Mouse (Mus musculus): ENCODE data around the gene Fev. TPM values are rescaled to one million over a fixed set of nuclear protein-coding genes. Genes with fewer than 3 reads are reported as not detected.

Gene Fev
- total and polyA plus RNA-seq, 2 experiments from 2014 or later, result 1.8 to 3.4 TPM

DNA sequence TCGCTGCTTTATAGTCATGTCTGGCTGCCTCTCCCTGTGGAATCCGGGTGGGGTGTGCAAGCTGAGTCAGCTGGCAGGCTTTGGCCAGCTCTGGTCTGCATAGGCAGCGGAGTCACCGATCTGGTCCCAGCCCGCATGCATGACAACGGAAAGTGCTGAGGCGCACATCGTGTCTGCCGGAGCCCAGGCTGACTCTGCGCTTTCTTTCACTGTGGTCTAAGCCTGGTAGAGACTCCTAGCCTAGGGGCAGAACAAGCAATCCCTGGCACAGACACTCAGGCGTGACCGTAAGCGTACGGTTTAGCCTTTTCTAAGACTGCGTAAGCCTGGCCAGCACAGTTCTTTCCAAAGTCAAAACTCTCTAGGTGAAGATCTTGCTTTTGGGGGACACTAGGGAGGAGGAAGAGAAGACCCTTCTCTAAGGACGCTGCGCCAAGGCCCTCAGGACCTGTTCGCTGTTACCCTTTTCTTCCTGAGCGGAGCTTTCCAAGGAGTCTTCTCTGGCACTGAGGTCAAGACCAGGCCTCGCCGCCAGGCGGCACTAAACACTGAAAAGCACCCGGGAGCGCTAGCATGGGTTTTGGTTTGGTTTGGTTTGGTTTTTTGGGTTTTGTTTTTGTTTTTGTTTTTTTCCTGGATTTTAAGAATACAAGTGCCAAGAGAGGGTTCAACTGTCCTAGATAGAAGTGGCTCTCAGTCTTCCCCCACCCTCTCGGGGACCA lies 8.1 kb upstream of the Fev start, which contains the start of gene Cryba2:
Cryba2 (minus strand) TSS at position 10 of the 722 bp plus-strand sequence.
- peaks cover 6% of the 10 kb centered on the region; the same call in 1 of the 2 replicates for H3K4me1 ChIP-seq (ENCODE audit: insufficient read depth, low read length)
- TF ChIP-seq CTCF (IDR thresholded peaks at IDR 0.05), result peak; percentile 85
- DNase-seq (ENCODE audit: low spot score), result peak; percentile 65
- 2% methylated on average over 25 of the region's 25 CpGs for WGBS
- H3K27ac ChIP-seq (ENCODE audit: low read depth, low read length), result no peak within 1 kb of the TSS
- H3K9me3 ChIP-seq (ENCODE audit: low read length), result no peaks in the 10 kb centered on the region
- peaks cover 66% of the 10 kb centered on the region for H3K27me3 ChIP-seq (ENCODE audit: insufficient read depth, low read length)
- no peak within 1 kb of the TSS for H3K9ac ChIP-seq (replicated peaks; ENCODE audit: low read length, poor library complexity, severe bottlenecking)
- H3K36me3 ChIP-seq (ENCODE audit: insufficient read depth, low read length), result no peaks in the 10 kb centered on the region
- peak within 1 kb of the TSS; percentile 29 for H3K4me3 ChIP-seq (ENCODE audit: low read depth, low read length)
- 0 out of 2 replicates have a peak, but pooled peaks have one; percentile 19 for ATAC-seq (ENCODE audit: low FRiP score)
- H3K4me2 ChIP-seq (ENCODE audit: low read depth, low read length, poor library complexity, severe bottlenecking), result peak within 1 kb of the TSS; percentile 44

DNA sequence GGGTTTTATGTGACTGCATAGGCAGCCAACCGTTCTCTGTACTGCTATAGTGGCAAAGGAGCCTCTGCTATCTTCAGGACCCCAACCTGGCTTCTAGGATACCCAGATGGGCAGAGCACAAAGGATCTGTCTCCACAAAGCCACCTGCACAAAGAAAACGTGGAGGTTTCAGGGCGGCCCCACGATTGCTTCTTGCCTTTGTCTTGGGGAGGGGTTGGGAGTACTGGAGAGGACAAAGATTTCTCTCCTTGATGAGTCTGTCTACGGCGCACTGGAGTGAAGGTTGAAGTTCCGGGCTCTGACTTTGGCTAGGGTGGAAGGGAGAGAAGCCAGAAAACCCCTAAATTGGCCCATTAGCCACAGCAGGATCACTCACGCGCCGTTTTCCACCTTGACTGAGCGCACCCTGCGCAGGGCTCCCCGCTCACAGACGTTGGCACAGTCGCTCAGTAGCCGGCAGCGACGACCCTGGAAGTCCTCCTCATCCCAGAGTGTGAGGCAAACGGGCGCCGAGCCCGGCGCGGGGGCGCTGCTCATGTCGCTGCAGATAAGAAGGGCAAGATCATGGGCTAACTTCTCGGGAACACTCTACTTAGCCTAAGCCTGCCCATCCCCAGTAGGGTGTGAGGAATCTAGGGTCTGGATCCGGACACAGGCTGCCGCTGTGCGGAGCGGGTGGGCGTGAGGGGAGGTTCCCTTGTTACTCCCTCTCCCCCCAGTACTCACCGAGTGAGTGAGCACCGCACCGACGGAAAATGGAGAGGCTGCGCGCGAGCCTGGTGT lies 7.3 kb upstream of the Fev start:
- no peaks in the 10 kb centered on the region for H3K36me3 ChIP-seq (ENCODE audit: insufficient read depth, low read length)
- H3K9me3 ChIP-seq (ENCODE audit: low read length), result no peaks in the 10 kb centered on the region
- ATAC-seq (ENCODE audit: low FRiP score) (0 out of 2 replicates have a peak, but pooled peaks have one; percentile 22), DNase-seq (ENCODE audit: low spot score) (no peak)
- H3K4me2 ChIP-seq (ENCODE audit: low read depth, low read length, poor library complexity, severe bottlenecking), result peak overlapping the region; percentile 44
- no peak overlapping the region for H3K27ac ChIP-seq (ENCODE audit: low read depth, low read length)
- no peak for TF ChIP-seq CTCF (IDR thresholded peaks at IDR 0.05)
- 2% methylated on average over 38 of the region's 39 CpGs for WGBS
- H3K4me3 ChIP-seq (ENCODE audit: low read depth, low read length), result peak overlapping the region; percentile 29
- H3K9ac ChIP-seq (replicated peaks; ENCODE audit: low read length, poor library complexity, severe bottlenecking), result no peak overlapping the region
- H3K4me1 ChIP-seq (ENCODE audit: insufficient read depth, low read length), result peaks cover 6% of the 10 kb centered on the region; the same call in 1 of the 2 replicates
- H3K27me3 ChIP-seq (ENCODE audit: insufficient read depth, low read length), result peaks cover 65% of the 10 kb centered on the region

DNA sequence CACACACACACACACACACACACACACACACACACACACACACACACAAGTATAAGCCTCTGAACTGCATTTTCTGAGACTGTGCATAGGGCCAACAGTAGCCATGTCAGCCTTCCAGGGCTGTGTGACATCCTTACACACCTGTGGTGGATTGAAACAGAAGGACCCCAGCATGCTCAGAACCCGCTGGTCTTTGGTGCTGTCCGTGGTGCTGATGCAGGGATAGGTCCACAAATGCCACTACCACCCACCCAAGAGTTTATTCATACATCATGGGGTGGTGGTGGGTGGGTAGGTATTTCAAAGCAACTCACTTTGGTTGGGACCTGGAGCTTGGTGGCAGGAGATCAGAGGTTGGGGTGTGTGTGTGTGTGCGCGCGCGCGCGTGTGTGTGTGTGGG lies 6.3 kb upstream of the Fev start:
- DNase-seq (ENCODE audit: low spot score) (no peak), ATAC-seq (ENCODE audit: low FRiP score) (no peak)
- Histone ChIP-seq H3K4me3 (ENCODE audit: low read depth, low read length) (no peak overlapping the region), H3K4me1 (ENCODE audit: insufficient read depth, low read length) (peaks cover 6% of the 10 kb centered on the region; the same call in 1 of the 2 replicates), H3K36me3 (ENCODE audit: insufficient read depth, low read length) (no peaks in the 10 kb centered on the region), H3K27ac (ENCODE audit: low read depth, low read length) (no peak overlapping the region), H3K9ac (replicated peaks; ENCODE audit: low read length, poor library complexity, severe bottlenecking) (no peak overlapping the region), H3K4me2 (ENCODE audit: low read depth, low read length, poor library complexity, severe bottlenecking) (no peak overlapping the region), H3K9me3 (ENCODE audit: low read length) (no peaks in the 10 kb centered on the region), H3K27me3 (ENCODE audit: insufficient read depth, low read length) (peaks cover 68% of the 10 kb centered on the region)
- 0% methylated on average over 3 of the region's 8 CpGs for WGBS
- no peak for TF ChIP-seq CTCF (IDR thresholded peaks at IDR 0.05)

DNA sequence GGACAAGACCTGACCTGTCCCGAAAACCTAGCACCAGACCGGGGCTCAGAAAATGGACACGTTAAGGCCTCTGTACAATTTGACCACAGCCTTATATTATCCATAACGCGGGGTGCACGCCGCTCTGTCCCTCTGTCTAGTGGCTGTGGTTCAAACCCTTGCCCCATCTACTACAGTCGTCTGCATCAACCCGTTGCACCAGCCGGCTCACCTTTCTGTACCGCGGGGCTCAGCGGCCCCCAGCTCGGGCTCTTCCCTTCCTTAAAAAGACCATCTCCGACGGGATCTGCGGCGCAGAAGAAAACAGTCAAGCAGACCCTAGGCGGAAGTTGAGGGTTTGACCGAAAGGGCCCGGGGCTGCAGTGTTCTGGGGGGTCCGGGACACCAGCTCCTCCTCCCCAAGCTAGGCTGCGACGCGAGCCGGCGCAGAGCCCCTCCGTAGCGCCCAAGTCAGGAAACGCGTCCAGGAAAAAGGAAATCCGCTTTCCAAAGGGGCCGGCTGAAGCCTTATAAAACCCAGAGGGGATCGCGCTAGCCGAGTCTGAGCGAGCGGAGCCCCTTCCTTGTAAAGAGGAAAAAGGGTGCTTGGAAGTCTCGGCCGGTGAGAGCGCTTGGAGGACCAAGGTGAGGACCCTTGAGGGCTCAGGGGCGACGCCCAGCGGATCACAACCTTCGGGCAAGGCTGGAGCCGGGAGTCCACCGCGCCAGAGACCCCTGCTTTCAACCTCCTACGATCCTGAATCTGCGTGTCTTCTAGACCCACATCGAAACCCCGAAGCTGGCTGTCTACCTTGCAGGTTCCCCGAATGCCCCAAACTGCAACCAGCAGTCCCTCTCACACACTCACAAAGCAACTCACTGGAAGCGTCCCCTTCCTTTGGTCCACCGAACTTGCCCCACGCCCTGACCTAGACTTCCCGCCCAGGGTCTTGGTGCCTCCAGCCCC lies 750 bp downstream of the Fev start:
- Histone ChIP-seq H3K4me3 (ENCODE audit: low read depth, low read length) (peak overlapping the region; percentile 26; the same call in 1 of the 2 replicates), H3K4me1 (ENCODE audit: insufficient read depth, low read length) (peaks cover 17% of the 10 kb centered on the region), H3K4me2 (ENCODE audit: low read depth, low read length, poor library complexity, severe bottlenecking) (peak overlapping the region; percentile 44), H3K9ac (replicated peaks; ENCODE audit: low read length, poor library complexity, severe bottlenecking) (no peak overlapping the region), H3K27ac (ENCODE audit: low read depth, low read length) (no peak overlapping the region), H3K27me3 (ENCODE audit: insufficient read depth, low read length) (peaks cover 62% of the 10 kb centered on the region), H3K9me3 (ENCODE audit: low read length) (no peaks in the 10 kb centered on the region), H3K36me3 (ENCODE audit: insufficient read depth, low read length) (no peaks in the 10 kb centered on the region)
- TF ChIP-seq CTCF (IDR thresholded peaks at IDR 0.05), result no peak
- DNase-seq (ENCODE audit: low spot score), result no peak
- no peak for ATAC-seq (ENCODE audit: low FRiP score)
- WGBS, result 2% methylated on average over 55 of the region's 57 CpGs

DNA sequence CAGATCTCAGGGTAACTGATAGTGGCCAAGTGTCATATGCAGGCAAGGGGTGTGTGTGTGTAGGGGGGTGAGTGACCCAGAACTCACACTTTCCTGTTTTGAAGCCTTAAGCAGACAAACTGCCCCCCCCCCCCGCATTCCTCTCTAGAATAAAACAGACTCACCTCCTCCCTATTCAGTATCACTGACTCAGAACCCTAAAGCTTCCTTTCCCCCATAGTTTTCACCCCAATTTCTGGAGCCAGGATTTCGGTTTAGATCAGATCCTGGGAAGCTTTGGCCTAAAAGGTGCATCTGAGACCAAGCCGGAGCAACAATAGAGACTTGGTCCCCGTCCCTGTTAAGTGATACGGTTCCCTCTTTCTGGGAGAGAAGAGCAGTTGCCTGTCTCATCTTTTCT lies 1.8 kb downstream of the Fev start:
- 4% methylated on average over 5 of the region's 5 CpGs for WGBS
- H3K4me3 ChIP-seq (ENCODE audit: low read depth, low read length), result no peak overlapping the region
- H3K9me3 ChIP-seq (ENCODE audit: low read length), result no peaks in the 10 kb centered on the region
- ATAC-seq (ENCODE audit: low FRiP score) (no peak), DNase-seq (ENCODE audit: low spot score) (no peak)
- H3K4me2 ChIP-seq (ENCODE audit: low read depth, low read length, poor library complexity, severe bottlenecking), result no peak overlapping the region
- no peaks in the 10 kb centered on the region for H3K36me3 ChIP-seq (ENCODE audit: insufficient read depth, low read length)
- H3K27ac ChIP-seq (ENCODE audit: low read depth, low read length), result no peak overlapping the region
- H3K4me1 ChIP-seq (ENCODE audit: insufficient read depth, low read length), result peaks cover 17% of the 10 kb centered on the region
- H3K27me3 ChIP-seq (ENCODE audit: insufficient read depth, low read length), result peaks cover 65% of the 10 kb centered on the region
- no peak overlapping the region for H3K9ac ChIP-seq (replicated peaks; ENCODE audit: low read length, poor library complexity, severe bottlenecking)
- TF ChIP-seq CTCF (IDR thresholded peaks at IDR 0.05), result no peak

Data from midbrain, postnatal 0 days (tissue).